In genomic region chr15:97455672-97456071, GRCm38 (mm10) we compare ENCODE assay signal across 15 mouse cellular contexts.
A peak's percentile ranks its signal among the peaks of the same experiment; 100 is the strongest.
DNase-seq lines count a peak whose midpoint lies in the region; ATAC-seq lines count a peak whose summit lies in the region.
"Had no signal": no experiment of that assay in that cellular context is flagged by ENCODE, and none has a peak within 500 bp of the region (broad histone marks: within the 10 kb centered on the region; RNA-seq: fewer than 3 reads in every experiment).

No protein-coding gene starts in this region.

- no peak overlapping the region for H3K4me2 ChIP-seq in heart, embryonic 11.5 days
- H3K4me2 ChIP-seq: forebrain, embryonic 13.5 days; neural tube, embryonic 12.5 days had no signal

- peak; percentile 28 to 55 for DNase-seq in heart, adult 18-20 months
- peak; percentile 82 for DNase-seq in 416B (ENCODE audit: low read depth)
- peak; percentile 26 for DNase-seq in embryonic facial prominence, embryonic 10.5 days (ENCODE audit: low spot score)
- DNase-seq in induced T-regulatory cell, adult 2 months (ENCODE audit: low read depth) = peak; percentile 67
- DNase-seq in adrenal gland, postnatal 36 days = no peak
- DNase-seq in retina, postnatal 1 day = no peak
- DNase-seq in spleen, postnatal 14 days (ENCODE audit: low spot score in 2 of 2) = no peak
- DNase-seq: gastrocnemius, postnatal 36 days; lung, postnatal 4 days; thymus, adult 18-20 months had no signal

- H3K4me3 ChIP-seq in heart, embryonic 11.5 days (ENCODE audit: low read depth, low read length) = no peak overlapping the region
- H3K4me3 ChIP-seq in embryonic facial prominence, embryonic 10.5 days = no peak overlapping the region
- H3K4me3 ChIP-seq: forebrain, embryonic 13.5 days; layer of hippocampus, adult 2 months; neural tube, embryonic 12.5 days had no signal

- no peaks in the 10 kb centered on the region; the same call in 1 of the 2 replicates for H3K27me3 ChIP-seq in heart, embryonic 11.5 days (ENCODE audit: control insufficient read depth, insufficient read depth, low read length)
- no peaks in the 10 kb centered on the region for H3K27me3 ChIP-seq in embryonic facial prominence, embryonic 10.5 days (replicated peaks; ENCODE audit: low read depth, poor library complexity, severe bottlenecking)
- H3K27me3 ChIP-seq: forebrain, embryonic 13.5 days; neural tube, embryonic 12.5 days had no signal

- no peak overlapping the region for H3K9ac ChIP-seq in heart, embryonic 11.5 days (ENCODE audit: low read depth, low read length)
- H3K9ac ChIP-seq: forebrain, embryonic 13.5 days; neural tube, embryonic 12.5 days had no signal

- H3K36me3 ChIP-seq in heart, embryonic 11.5 days (ENCODE audit: control insufficient read depth, insufficient read depth, low read length) = no peaks in the 10 kb centered on the region
- H3K36me3 ChIP-seq in embryonic facial prominence, embryonic 10.5 days (replicated peaks) = no peaks in the 10 kb centered on the region
- H3K36me3 ChIP-seq: neural tube, embryonic 12.5 days had no signal

- 48% methylated on average over 5 of the region's 5 CpGs for WGBS in heart, embryonic 11.5 days (ENCODE audit: insufficient replicate concordance)
- 64% methylated on average over 5 of the region's 5 CpGs for WGBS in embryonic facial prominence, embryonic 10.5 days

- no peaks in the 10 kb centered on the region for H3K9me3 ChIP-seq in heart, embryonic 11.5 days (replicated peaks; ENCODE audit: control insufficient read depth, low read length)
- no peaks in the 10 kb centered on the region for H3K9me3 ChIP-seq in embryonic facial prominence, embryonic 10.5 days
- H3K9me3 ChIP-seq: forebrain, embryonic 13.5 days; neural tube, embryonic 12.5 days had no signal

- no peaks in the 10 kb centered on the region for H3K4me1 ChIP-seq in heart, embryonic 11.5 days (ENCODE audit: control insufficient read depth, insufficient read depth, low read length)
- H3K4me1 ChIP-seq in embryonic facial prominence, embryonic 10.5 days = peaks cover 14% of the 10 kb centered on the region; the same call in 1 of the 2 replicates
- H3K4me1 ChIP-seq: forebrain, embryonic 13.5 days had no signal

- H3K27ac ChIP-seq in heart, embryonic 11.5 days (ENCODE audit: low read depth, low read length) = no peak overlapping the region
- H3K27ac ChIP-seq in embryonic facial prominence, embryonic 10.5 days (replicated peaks) = no peak overlapping the region
- H3K27ac ChIP-seq: forebrain, embryonic 13.5 days; layer of hippocampus, adult 2 months; neural tube, embryonic 12.5 days had no signal

- no peak for ATAC-seq in heart, embryonic 11.5 days (replicated peaks; ENCODE audit: insufficient number of reproducible peaks, low FRiP score, low TSS enrichment)
- ATAC-seq: forebrain, embryonic 13.5 days; intestine, embryonic 16.5 days had no signal

Comparison
In these comparisons a context has a peak if more than half of its experiments do, and no peak if none do; other contexts are left out.
1. DNase-seq: peak in heart, adult 18-20 months (2 of 2), 416B (single experiment), embryonic facial prominence, embryonic 10.5 days (single experiment) and induced T-regulatory cell, adult 2 months (single experiment); none in adrenal gland, postnatal 36 days (0 of 2), retina, postnatal 1 day (single experiment) and spleen, postnatal 14 days (0 of 2).